Mouse (Mus musculus) embryonic fibroblast, embryonic 13.5 days (primary cell): ENCODE measurements around the gene Pcdh9. TPM values are rescaled to one million over a fixed set of nuclear protein-coding genes. Genes with fewer than 3 reads are reported as not detected.

Source experiments
- H3K27ac ChIP-seq: 2 replicates; pipeline ENCODE4 v1.5.1; 2012; ENCODE audit warnings: low read length, control low read depth, inconsistent platforms; ENCODE audit not compliant: insufficient read depth
- H3K4me1 ChIP-seq: 2 replicates; pipeline ENCODE4 v1.6.1; 2011; ENCODE audit warnings: low read length; ENCODE audit not compliant: control insufficient read depth, insufficient read depth
- H3K4me3 ChIP-seq: 2 replicates; pipeline ENCODE4 v1.5.1; 2011; ENCODE audit warnings: mild to moderate bottlenecking, control low read depth, low read length; ENCODE audit not compliant: insufficient read depth
- CTCF ChIP-seq: IDR thresholded peaks from 2 replicates; pipeline ENCODE4 v1.5.1; 2011; ENCODE audit warnings: mild to moderate bottlenecking, control low read depth, low read length, moderate library complexity, borderline replicate concordance; ENCODE audit not compliant: insufficient read depth
- POLR2A ChIP-seq: IDR thresholded peaks from 2 replicates; pipeline ENCODE4 v1.6.1; 2011; ENCODE audit warnings: low read depth, mild to moderate bottlenecking, control low read depth, low read length, moderate library complexity
- polyA plus RNA-seq: library from polyadenylated mRNA; stranded (reverse); fragments of >200 nt; gene quantifications from 2 replicates; pipeline ENCODE4 v1.2.4, GENCODE M21; 2011; ENCODE audit warnings: low read depth; ENCODE audit not compliant: missing spikeins, insufficient read length

Pcdh9 gene
- polyA plus RNA-seq, 1 experiment = 29.6 TPM

GRCm38 (mm10) chr14:93437226-93437625, 453.3 kb downstream of the Pcdh9 start:
- H3K4me3 ChIP-seq = no peak overlapping the region
- H3K4me1 ChIP-seq = no peaks in the 10 kb centered on the region
- no peak overlapping the region for H3K27ac ChIP-seq
- no peak for TF ChIP-seq CTCF
- no peak for TF ChIP-seq POLR2A

- Histone ChIP-seq H3K4me3 (no peak overlapping the region), H3K27ac (no peak overlapping the region), H3K4me1 (no peaks in the 10 kb centered on the region)
- TF ChIP-seq POLR2A (no peak), CTCF (no peak)
Measured at GRCm38 (mm10) chr14:93416752-93417151, 473.7 kb downstream of the Pcdh9 start.

- TF ChIP-seq POLR2A = no peak
- no peak for TF ChIP-seq CTCF
- Histone ChIP-seq H3K4me3 (no peak overlapping the region), H3K27ac (no peak overlapping the region), H3K4me1 (no peaks in the 10 kb centered on the region)
Measured at GRCm38 (mm10) chr14:93415496-93415895, 475.0 kb downstream of the Pcdh9 start.

- H3K27ac ChIP-seq = no peak overlapping the region
- no peak for TF ChIP-seq POLR2A
- no peak for TF ChIP-seq CTCF
- H3K4me3 ChIP-seq = no peak overlapping the region
- no peaks in the 10 kb centered on the region for H3K4me1 ChIP-seq
Measured at GRCm38 (mm10) chr14:93409314-93409713, 481.2 kb downstream of the Pcdh9 start.

GRCm38 (mm10) chr14:93407747-93408146, 482.7 kb downstream of the Pcdh9 start:
- no peak overlapping the region for H3K4me3 ChIP-seq
- H3K4me1 ChIP-seq = no peaks in the 10 kb centered on the region
- no peak for TF ChIP-seq CTCF
- TF ChIP-seq POLR2A = no peak
- no peak overlapping the region for H3K27ac ChIP-seq

GRCm38 (mm10) chr14:93385090-93385489, 505.4 kb downstream of the Pcdh9 start:
- Histone ChIP-seq H3K27ac (no peak overlapping the region), H3K4me3 (no peak overlapping the region), H3K4me1 (no peaks in the 10 kb centered on the region)
- no peak for TF ChIP-seq POLR2A
- TF ChIP-seq CTCF = no peak

- H3K4me3 ChIP-seq = no peak overlapping the region
- no peaks in the 10 kb centered on the region for H3K4me1 ChIP-seq
- peak; percentile 23; the same call in 1 of the 2 replicates for TF ChIP-seq CTCF
- no peak for TF ChIP-seq POLR2A
- no peak overlapping the region for H3K27ac ChIP-seq
Measured at GRCm38 (mm10) chr14:93381163-93381562, 509.3 kb downstream of the Pcdh9 start.

- no peak overlapping the region for H3K27ac ChIP-seq
- no peak overlapping the region for H3K4me3 ChIP-seq
- TF ChIP-seq POLR2A (no peak), CTCF (no peak)
- no peaks in the 10 kb centered on the region for H3K4me1 ChIP-seq
Measured at GRCm38 (mm10) chr14:93380757-93381156, 509.7 kb downstream of the Pcdh9 start.

- no peak for TF ChIP-seq CTCF
- TF ChIP-seq POLR2A = no peak
- Histone ChIP-seq H3K4me3 (no peak overlapping the region), H3K4me1 (no peaks in the 10 kb centered on the region), H3K27ac (no peak overlapping the region)
Measured at GRCm38 (mm10) chr14:93376159-93376558, 514.3 kb downstream of the Pcdh9 start.

- no peak overlapping the region for H3K4me3 ChIP-seq
- H3K27ac ChIP-seq = no peak overlapping the region
- no peaks in the 10 kb centered on the region for H3K4me1 ChIP-seq
- TF ChIP-seq POLR2A = no peak
- TF ChIP-seq CTCF = no peak
Measured at GRCm38 (mm10) chr14:93374181-93374580, 516.3 kb downstream of the Pcdh9 start.

- Histone ChIP-seq H3K4me1 (no peaks in the 10 kb centered on the region), H3K4me3 (no peak overlapping the region), H3K27ac (no peak overlapping the region)
- no peak for TF ChIP-seq CTCF
- TF ChIP-seq POLR2A = no peak
Measured at GRCm38 (mm10) chr14:93354150-93354549, 536.3 kb downstream of the Pcdh9 start.

GRCm38 (mm10) chr14:93350906-93351305, 539.6 kb downstream of the Pcdh9 start:
- Histone ChIP-seq H3K27ac (no peak overlapping the region), H3K4me3 (no peak overlapping the region), H3K4me1 (no peaks in the 10 kb centered on the region)
- no peak for TF ChIP-seq CTCF
- TF ChIP-seq POLR2A = no peak
